Mouse (Mus musculus): ENCODE results near the gene Card19.

Card19 gene

DNA sequence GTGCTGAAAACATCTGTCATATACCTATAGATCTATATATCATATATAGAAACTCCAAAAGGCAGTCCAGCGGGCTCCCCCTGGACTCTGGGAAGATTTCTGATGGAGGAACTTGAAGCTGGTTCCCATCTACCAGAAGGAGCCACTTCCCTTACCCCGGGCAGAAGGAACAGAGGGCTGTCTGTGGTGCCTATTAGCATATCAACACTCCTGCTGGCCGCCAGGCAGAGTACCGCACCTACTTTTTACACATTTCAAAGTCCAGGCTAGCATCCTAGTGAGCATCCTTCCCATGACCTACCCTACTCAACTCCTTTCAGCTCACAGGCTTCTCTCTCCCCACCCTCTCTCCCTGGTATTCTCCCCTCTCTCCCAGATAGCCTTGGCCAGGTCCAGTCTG is 9.8 kb upstream of the Card19 start:
- DNase-seq (ENCODE audit: low spot score in 2 of 2), result no peak

DNA sequence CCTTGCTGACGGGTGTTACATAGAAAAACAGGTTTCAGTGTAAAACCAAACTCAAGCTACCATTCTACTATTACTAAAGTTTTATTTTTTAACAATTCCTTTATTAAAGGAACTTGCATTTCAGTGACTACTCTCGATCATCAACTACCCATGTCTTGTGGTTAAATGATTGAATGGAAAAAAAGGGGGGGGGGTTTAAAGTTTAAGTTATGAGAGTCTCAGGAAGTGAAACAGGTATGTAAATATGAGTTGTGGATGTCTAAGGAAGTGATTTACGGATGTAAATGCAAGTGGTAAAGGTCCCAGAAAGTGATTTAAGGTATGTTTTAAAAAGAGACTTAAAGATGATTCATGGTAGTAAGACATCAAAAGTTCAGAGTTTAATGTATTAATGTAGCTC is 9.3 kb upstream of the Card19 start:
- no peak for DNase-seq (ENCODE audit: low spot score in 2 of 2)

DNA sequence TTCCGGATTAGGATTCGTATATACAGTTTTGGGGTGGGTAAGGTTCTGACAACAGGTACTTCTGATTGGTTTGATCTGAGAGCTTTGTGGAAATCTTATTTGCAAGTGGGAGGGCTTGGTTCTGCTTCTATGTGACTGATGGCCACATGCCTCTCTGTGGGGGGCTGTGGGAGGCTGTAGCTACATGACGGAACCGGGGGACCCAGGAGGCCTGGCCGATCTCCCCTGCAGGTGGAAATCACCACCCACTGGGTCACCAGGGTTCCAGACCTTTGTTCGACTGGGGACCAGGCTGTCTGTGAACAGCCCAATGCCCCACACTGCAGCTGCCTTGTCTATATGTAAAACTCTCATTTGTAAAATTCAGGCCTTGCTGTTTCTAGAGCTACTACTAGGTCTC is 8.9 kb upstream of the Card19 start:
- no peak for DNase-seq (ENCODE audit: low spot score in 2 of 2)

DNA sequence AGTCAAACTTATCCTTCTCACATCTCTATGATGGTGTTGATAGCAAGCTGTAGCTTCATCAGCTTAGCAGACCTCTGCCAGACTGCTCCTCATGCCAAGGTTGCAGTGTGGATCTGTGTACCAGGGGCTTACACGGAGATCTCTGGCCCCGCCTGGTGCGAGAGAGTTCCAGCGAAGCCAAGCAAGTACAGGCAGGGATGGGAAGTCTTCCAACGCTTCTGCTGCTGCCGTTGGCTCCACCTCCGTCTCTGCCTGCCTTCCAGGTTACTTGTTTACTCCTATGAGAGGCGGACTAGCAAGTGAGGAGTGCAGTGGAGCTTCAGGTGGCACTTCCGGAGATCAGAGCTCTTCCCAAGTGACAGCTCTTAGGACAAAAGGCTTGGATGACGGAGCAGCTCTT is 8.5 kb upstream of the Card19 start:
- DNase-seq (ENCODE audit: low spot score in 2 of 2), result no peak

DNA sequence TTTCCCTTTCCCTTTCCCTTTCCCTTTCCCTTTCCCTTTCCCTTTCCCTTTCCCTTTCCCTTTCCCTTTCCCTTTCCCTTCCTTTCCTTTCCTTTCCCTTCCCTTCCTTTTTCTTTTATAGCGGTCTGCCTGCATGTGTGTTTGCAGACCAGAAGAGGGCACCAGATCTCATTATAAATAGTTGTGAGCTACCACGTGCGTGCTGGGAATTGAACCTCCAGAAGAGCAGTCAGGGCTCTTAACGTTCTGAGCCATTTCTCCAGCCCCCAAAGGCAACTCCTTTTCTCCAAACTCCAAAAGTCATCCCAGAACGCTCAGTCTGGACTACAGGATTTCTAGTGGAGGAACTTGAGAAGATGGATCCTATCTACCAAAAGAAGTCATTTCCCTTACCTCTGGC is 5.1 kb upstream of the Card19 start:
- DNase-seq (ENCODE audit: low spot score in 2 of 2), result no peak

DNA sequence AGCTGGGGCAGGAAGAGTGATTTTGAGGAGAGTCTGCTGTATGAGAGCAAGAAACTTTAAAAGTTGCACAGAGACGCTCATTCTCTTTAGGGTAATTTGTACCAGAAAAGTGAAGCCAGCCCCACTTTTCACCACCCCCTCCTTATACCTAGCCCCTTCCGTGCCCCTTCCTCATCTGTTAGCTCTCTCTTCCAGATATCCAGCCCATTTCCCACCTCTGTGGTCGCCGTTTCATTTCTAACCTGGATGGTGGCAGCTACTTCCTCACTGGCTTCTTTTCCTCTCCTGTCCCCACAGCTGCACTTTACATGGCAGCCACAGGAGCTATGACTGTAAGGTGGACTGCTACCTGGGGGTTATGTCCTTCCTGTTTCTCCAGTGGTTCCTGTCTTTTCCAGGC is 3.5 kb upstream of the Card19 start:
- DNase-seq (ENCODE audit: low spot score in 2 of 2), result no peak

DNA sequence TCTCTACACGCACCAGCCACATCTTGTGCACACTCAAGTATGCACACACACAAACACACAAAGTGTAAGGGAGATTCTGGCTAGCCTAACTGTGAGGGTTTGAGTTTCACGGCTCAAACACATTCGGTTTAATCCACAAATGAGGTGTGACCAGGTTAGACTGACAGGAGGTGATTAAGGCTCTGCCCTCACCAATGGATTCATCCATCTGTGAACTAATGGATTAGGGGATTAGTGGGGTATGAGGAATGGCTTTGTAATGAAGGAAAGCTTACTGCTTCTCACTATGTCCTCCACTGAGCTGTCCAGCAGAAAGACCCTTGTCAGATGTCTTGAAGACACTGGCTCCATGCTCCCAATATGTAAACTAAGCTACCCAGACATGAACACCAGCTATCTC is 2.8 kb upstream of the Card19 start:
- DNase-seq (ENCODE audit: low spot score in 2 of 2), result no peak

DNA sequence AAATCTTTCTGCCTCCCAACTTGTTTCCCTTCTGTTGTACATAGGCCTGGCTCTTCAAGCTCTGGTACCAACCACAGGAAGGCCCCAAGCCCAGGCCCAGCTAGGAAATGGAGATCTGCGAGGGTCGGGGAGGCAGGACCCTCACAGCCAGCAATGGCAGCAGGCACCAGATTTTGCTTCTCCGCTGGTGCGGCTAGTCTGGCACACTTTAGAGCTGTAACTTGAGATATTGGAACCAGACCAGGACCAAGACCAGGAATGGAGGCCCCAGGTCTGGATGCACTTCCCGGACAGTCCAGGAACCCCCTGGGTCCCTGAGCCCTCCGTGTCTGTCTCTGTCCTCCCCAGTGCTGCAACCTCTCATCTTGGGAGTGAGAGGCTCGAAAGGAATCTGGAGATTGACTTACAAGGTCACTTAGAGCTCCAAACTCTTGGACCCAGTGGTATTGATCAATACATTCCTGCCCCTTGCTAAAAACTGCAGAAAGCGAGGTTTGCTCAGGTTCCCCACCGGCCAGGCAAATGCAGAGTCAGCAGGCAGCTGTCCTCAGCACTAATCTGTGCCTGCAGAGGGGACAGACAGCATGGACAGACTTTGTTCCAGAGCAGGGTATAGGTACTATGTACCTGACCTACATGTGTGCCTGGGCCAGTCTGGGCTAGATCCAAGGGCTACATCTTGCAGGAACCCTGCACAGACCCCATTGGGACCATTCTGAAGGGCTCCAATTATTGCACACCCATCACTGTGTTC is 1.1 kb upstream of the Card19 start:
- DNase-seq (ENCODE audit: low spot score in 2 of 2), result no peak

DNA sequence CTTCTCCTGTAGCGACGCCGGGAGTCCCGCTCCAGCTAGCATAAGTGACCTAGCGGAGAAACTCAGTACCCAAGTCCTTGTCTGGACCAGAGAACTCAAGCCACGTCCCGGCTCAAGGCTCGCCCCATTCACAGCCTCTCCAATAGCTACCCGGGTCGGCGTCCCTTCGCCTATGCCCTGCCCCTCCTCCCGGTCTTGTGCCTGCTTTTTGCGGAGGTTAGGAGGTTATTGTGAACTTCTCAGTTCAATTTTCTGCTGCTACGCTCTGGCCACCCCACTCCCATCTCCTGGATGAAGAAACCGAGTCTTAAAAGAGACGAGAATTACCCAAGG is 349 bp upstream of the Card19 start:
- DNase-seq (ENCODE audit: low spot score in 2 of 2), result no peak

DNA sequence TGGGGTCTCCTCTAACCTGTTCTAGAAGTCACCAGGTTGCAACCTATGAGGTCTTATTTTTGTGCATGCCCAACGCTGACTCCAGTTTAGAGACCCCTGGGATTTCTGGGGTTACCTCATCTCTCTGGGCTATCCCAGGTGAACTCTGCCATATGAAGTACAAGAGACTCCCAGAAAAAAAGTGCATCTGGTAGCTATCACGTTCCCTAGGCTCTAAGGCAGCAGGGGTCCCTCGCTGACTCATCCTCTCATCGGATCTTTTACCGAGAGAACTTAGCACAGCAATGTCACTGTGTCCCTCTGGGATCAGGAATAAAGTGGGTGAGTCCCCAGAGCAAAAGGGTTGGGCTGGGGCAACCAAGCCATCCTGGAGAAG is 721 bp downstream of the Card19 start:
- DNase-seq (ENCODE audit: low spot score in 2 of 2), result no peak

DNA sequence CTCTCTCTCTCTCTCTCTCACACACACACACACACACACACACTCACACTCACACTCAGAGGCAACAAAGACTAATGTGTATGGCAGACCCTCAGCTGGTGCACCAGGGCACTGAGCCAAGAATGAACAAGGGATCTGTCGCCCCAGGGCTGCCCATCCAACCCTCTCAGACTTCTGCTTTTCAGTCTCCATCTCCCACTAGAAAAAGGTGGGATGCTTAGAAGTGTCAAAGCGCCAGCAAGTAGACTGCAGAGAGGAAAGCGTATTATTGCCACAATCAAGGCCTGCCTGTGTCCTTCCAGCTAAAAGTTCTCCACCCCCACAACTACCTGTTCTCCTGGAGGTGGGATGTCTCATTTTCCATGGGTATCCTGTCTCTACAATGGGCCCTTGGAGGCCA is 1.4 kb downstream of the Card19 start:
- DNase-seq (ENCODE audit: low spot score in 2 of 2), result no peak

DNA sequence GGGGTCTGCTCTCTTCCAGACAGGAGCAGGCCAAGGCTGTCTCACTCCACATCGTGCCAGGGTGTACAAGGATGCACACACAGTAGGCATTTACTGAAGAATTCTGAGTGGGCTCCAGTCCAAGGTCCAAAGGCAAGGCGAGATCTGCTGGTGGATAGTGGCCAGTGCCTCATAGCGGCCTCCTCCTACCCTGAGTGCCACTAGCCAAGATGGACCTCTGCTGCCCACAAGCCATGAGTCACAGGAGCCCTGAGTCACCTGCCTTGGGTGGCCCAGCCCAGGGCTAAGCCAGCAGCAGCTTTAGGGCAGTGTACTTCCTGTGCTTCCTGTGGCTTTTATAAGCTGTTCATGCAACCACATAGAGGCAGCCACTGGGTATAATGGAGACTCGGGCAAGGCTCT is 2.3 kb downstream of the Card19 start:
- DNase-seq (ENCODE audit: low spot score in 2 of 2), result peak; percentile 62 to 64

DNA sequence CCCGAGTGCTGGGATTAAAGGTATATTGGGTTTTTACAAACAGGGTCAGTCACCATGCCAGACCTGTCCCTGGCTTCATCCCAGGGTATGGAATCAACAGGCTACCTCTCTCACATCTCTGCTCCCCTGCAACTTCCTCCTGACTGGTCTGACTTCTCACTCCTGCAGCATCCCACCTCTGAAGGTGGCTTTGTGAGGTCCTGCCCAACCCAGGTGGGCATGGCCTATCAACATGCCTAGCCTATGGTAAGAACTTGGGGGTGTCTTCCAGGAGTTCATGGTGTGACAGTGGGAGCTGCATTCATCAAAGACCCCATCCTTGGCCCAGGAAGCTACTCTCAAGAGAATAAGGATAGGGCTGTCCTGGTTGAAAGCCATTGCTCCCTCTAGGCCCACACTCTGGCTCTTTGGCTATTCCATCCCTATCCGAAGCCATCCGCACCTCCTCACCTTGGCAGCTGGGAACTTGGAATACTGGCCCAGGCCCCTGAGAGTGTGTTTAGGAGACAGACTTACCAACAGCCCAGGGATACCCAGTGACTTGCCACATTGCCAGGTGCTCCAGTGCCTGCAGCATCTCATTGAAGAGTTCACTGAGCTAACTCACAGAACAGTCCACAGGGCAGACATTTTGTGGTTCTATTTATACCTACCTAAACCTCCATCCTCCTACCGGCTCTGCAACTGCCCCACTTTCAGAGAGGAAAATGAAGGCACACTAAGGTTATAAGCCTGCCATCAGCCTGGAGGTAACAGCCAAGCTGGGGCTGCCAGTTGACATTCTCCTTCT is 2.9 kb downstream of the Card19 start:
- DNase-seq (ENCODE audit: low spot score in 2 of 2), result no peak

DNA sequence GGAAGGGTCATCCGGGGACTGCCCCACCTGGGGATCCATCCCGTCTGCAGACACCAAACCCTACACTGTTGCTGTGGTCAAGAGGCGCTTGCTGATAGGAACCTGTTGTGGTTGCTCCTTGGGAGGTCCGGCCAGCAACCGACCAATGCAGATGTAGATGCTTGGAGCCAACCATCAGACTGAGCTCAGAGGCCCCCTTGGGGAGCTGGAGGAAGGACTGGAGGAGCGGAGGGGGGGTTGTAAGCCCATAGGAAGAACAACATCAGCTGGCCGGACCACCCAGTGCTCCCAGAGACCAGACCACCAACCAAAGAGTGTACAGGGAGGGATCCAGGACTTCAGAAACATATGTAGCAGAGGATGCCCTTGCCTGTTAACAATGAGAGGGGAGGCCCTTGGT is 6.5 kb downstream of the Card19 start:
- DNase-seq (ENCODE audit: low spot score in 2 of 2), result no peak

DNA sequence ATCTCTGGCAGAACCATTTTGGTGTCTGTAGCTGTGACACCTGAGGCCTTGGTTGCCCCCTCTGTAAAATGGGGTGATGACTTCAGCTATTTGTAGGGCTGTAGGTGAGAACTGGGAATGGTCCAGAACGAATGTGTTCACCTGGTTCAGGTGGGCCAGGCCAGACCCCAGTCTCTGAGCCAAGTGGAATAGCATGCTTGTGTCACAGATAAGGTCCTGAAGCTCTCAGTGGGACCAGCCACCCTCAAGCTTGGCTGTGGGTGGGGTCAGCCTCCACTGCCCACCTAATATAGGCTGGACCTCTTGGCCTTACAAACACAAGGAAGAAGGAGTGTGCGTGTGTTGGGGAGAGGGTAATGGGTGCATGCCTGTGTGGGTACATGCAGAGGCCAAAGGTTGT is 9.5 kb downstream of the Card19 start:
- DNase-seq (ENCODE audit: low spot score in 2 of 2), result no peak

DNA sequence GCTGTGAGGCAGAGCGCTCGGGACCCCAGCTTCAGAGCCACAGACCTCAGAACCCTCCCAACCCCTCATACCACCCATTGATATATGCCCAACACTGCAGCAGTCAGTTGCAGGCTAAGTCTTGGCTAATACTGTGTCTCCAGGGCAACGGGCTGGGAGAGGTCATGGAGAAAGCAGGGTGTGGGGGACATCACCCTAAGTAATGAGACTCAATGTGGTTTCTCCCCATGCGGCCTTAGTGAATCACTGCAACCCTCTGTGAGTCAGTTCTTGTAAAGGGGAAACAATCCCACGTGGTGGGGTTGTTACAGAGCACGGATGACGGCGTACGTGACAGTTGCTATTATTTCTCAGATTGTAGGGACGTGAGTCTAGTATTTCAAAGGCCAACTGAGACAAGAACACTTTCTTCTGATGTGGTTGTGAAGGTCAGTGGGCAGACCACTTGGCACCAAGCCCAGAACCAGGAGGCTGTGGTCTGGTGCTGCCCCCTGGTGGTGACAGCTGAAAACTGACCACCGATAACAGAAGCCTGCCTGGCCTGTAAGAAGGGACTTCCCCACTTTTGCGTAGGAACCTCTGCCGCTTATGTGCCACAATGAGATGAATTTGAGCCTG is 10.3 kb downstream of the Card19 start:
- peak; percentile 72 to 85 for DNase-seq (ENCODE audit: low spot score in 2 of 2)

DNA sequence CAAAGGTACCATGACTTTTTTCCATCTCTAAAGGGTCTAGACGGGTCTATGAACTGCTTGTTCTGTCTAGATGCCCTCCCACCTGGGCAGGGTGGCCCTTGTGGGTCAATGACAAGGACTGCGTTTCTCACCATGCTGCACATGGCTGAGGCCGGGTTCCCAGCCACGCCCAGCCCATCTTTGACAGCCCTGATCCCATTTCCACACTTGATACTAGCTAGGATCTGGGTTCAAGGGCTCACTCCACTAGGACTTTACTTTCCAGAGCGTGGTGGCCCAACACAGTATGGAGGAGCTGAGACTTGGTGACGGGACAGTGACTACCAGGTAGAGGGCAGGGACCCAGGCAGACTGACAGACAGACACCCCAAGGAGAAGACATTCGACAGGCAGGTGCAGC is 13.3 kb downstream of the Card19 start:
- no peak for DNase-seq (ENCODE audit: low spot score in 2 of 2)

DNA sequence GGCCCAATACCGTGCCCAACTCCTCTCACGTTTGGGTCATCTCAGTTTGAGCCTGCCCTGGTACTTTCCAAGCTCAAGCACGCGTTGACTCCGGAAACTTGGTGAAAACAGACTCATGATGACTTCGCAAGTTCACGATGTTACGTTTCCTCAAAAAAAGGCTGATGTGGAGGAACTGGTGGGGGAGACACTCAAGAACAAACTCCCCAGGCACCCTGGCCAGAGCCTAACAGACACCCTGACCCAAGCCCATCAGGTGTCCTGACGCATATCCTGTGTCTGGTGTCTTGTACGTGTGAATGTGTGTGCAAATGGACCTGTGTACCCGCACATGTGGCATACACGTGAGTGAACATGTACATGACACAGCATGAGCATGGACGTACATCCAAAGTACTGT is 15.1 kb downstream of the Card19 start:
- peak; percentile 44 to 50 for DNase-seq (ENCODE audit: low spot score in 2 of 2)

DNA sequence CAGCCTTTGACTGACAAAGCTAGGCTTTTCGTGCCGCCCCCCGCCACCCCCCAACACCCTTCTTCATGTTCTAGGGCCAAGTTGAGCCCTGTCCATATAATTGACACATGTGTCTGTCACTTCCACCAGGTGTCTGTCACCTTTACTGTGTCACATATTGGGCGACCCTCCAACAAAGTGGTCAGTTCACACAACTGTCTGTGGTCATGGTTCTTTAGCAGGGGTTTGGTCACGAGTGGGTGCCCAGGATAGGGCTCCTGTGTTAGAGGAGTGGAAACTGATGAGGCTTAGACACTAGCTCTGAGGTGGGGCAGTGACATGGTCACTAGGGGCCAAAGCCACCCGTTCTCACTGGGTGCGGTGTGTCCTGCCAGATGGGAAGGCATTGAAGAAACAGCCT is 15.9 kb downstream of the Card19 start:
- no peak for DNase-seq (ENCODE audit: low spot score in 2 of 2)

DNA sequence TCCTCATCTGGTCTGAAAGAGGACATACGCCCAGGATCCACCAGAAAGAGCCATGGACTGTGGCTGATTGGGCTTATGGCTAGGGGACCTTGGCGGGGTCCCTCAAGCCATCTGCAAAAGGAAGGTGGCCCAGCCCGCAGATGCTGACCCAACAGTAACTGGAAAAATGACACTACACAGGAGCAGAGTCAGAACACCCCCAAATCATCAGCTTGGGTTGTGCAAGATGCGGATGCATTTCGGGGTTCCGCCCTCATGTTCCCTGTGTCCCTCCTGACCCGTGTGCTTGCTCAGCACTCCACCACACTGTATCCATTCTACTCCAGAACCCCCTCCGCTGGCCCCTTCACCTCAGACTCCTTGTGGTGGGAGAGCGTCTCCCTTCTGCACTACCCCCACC is 17.1 kb downstream of the Card19 start:
- DNase-seq (ENCODE audit: low spot score in 2 of 2), result no peak

DNA sequence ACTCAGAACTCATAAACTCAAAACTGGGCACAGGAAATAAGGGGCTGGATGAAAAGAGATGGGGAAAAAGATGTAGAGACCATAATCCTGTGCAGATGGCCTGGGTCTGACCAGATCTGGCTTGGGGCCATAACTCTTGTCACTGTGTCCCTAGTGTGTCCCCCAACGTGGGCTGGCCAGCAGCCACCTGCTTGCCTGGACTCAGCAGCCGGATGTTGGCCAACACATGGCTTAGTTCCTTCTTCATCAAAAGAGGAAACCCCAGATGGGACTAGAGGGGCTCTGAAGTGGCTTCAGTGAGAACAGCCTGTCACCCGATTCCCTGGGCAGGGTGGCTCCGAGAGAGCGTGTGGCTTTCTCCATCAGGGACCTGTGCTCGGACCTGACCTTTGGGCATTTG is 19.1 kb downstream of the Card19 start:
- DNase-seq (ENCODE audit: low spot score in 2 of 2), result peak; percentile 46 to 71

DNA sequence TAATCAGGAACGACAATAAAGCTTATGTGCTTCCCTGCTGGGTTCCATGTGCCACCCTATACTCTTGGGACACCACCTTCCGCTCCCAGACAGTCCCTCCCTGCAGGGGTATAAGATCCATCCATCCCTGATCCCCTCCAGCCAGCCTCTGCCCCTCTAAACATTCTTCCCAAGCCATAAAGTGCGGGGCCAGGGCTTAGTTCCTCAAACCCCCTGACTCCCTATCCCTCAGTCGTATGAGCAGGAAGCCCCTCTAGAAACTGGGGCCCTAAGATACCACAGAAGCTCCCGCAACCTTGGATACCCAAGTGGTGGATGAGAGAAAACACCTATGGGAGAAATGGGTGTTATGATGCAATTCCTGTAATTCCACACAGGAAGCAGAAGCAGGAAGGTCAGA is 19.6 kb downstream of the Card19 start:
- DNase-seq (ENCODE audit: low spot score in 2 of 2), result no peak

DNA sequence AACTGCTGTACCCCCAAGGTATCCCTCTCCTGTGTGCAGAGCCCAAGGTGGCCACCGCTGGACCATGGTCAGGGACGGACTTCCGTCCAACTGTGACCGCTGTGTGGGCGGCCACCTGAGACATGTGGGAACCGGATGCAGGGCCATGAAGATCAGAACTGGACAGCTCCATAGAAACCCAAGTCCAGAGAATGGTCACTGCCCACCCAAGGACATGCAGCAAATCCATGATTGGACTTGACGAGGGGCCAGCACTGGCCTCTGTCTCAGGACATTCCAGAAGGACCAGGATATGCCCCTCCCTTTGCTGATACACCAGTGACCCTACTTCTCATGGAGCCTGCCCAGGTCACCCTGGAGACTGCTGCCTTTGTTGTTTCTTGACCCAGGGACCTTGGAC is 20.2 kb downstream of the Card19 start:
- DNase-seq (ENCODE audit: low spot score in 2 of 2), result no peak

All from heart, adult 9 months (tissue).